Mouse (Mus musculus): ENCODE results near the gene Vmp1.
A peak's percentile ranks its signal among the peaks of the same experiment; 100 is the strongest.

Gene Vmp1

GRCm38 (mm10) chr11:86683395-86684125 lies at the start of gene Vmp1, which contains the start of gene Ptrh2:
Vmp1 (minus strand) TSS chr11:86683836.
Ptrh2 (plus strand) TSS chr11:86683985.
- DNase-seq (ENCODE audit: inconsistent ontology term) = peak; percentile 99

GRCm38 (mm10) chr11:86731443-86731842 lies 47.8 kb upstream of the Vmp1 start:
- no peak for DNase-seq (ENCODE audit: inconsistent ontology term)

- no peak for DNase-seq (ENCODE audit: inconsistent ontology term)
Observed at GRCm38 (mm10) chr11:86725607-86726006, 42.0 kb upstream of the Vmp1 start.

GRCm38 (mm10) chr11:86724982-86725381 lies 41.3 kb upstream of the Vmp1 start:
- DNase-seq (ENCODE audit: inconsistent ontology term) = no peak

GRCm38 (mm10) chr11:86724004-86724403 lies 40.4 kb upstream of the Vmp1 start:
- no peak for DNase-seq (ENCODE audit: inconsistent ontology term)

GRCm38 (mm10) chr11:86719390-86719789 lies 35.8 kb upstream of the Vmp1 start:
- no peak for DNase-seq (ENCODE audit: inconsistent ontology term)

GRCm38 (mm10) chr11:86718369-86718768 lies 34.7 kb upstream of the Vmp1 start:
- DNase-seq (ENCODE audit: inconsistent ontology term) = no peak

- no peak for DNase-seq (ENCODE audit: inconsistent ontology term)
Observed at GRCm38 (mm10) chr11:86717306-86718065, 33.9 kb upstream of the Vmp1 start.

GRCm38 (mm10) chr11:86714606-86715005 lies 31.0 kb upstream of the Vmp1 start:
- DNase-seq (ENCODE audit: inconsistent ontology term) = no peak

- DNase-seq (ENCODE audit: inconsistent ontology term) = no peak
Observed at GRCm38 (mm10) chr11:86701151-86701550, 17.5 kb upstream of the Vmp1 start.

- DNase-seq (ENCODE audit: inconsistent ontology term) = no peak
Observed at GRCm38 (mm10) chr11:86695461-86695860, 11.8 kb upstream of the Vmp1 start.

- DNase-seq (ENCODE audit: inconsistent ontology term) = no peak
Observed at GRCm38 (mm10) chr11:86692546-86692945, 8.9 kb upstream of the Vmp1 start.

GRCm38 (mm10) chr11:86691956-86692355 lies 8.3 kb upstream of the Vmp1 start:
- DNase-seq (ENCODE audit: inconsistent ontology term) = no peak

GRCm38 (mm10) chr11:86691482-86691881 lies 7.8 kb upstream of the Vmp1 start:
- DNase-seq (ENCODE audit: inconsistent ontology term) = no peak

- DNase-seq (ENCODE audit: inconsistent ontology term) = no peak
Observed at GRCm38 (mm10) chr11:86690383-86690782, 6.7 kb upstream of the Vmp1 start.

- DNase-seq (ENCODE audit: inconsistent ontology term) = no peak
Observed at GRCm38 (mm10) chr11:86685366-86685765, 1.7 kb upstream of the Vmp1 start.

- no peak for DNase-seq (ENCODE audit: inconsistent ontology term)
Observed at GRCm38 (mm10) chr11:86684126-86685012, 733 bp upstream of the Vmp1 start.

- DNase-seq (ENCODE audit: inconsistent ontology term) = no peak
Observed at GRCm38 (mm10) chr11:86682861-86683260, 775 bp downstream of the Vmp1 start.

GRCm38 (mm10) chr11:86681423-86681822 lies 2.2 kb downstream of the Vmp1 start:
- DNase-seq (ENCODE audit: inconsistent ontology term) = no peak

GRCm38 (mm10) chr11:86680729-86681128 lies 2.9 kb downstream of the Vmp1 start:
- DNase-seq (ENCODE audit: inconsistent ontology term) = no peak

GRCm38 (mm10) chr11:86678957-86679356 lies 4.7 kb downstream of the Vmp1 start:
- no peak for DNase-seq (ENCODE audit: inconsistent ontology term)

GRCm38 (mm10) chr11:86675520-86675919 lies 8.1 kb downstream of the Vmp1 start:
- DNase-seq (ENCODE audit: inconsistent ontology term) = no peak

Data from Muller cell, postnatal 12 days (primary cell).